Mouse (Mus musculus): ENCODE measurements around the gene Tmem119. TPM values are rescaled to one million over a fixed set of nuclear protein-coding genes. Genes with fewer than 3 reads are reported as not detected.
"Not testable (repeated sequence)": the region's sequence is repeated elsewhere in the genome, so short reads cannot be mapped to it uniquely, and the experiment has no call there.

Gene Tmem119
- total and polyA plus RNA-seq, 3 experiments, result 0.13 TPM; not detected in 2

- H3K9ac ChIP-seq (ENCODE audit: control insufficient read depth, low read depth, low read length, poor library complexity, severe bottlenecking), result no peak overlapping the region
- no peaks in the 10 kb centered on the region for H3K27me3 ChIP-seq (ENCODE audit: control insufficient read depth in 1 of 2, insufficient read depth in 2 of 2, low read length in 2 of 2)
- no peak for DNase-seq (ENCODE audit: low read depth, low spot score)
- H3K79me2 ChIP-seq (ENCODE audit: control insufficient read depth, insufficient read depth, low read length, poor library complexity), result no peaks in the 10 kb centered on the region
- no peaks in the 10 kb centered on the region for H3K36me3 ChIP-seq (ENCODE audit: control insufficient read depth in 1 of 2, insufficient read depth in 2 of 2, low read length in 2 of 2)
- H3K9me3 ChIP-seq (replicated peaks; ENCODE audit: insufficient read depth, low read length), result no peaks in the 10 kb centered on the region
- TF ChIP-seq MAX (IDR thresholded peaks at IDR 0.05; ENCODE audit: low read length), result no peak
- no peak for TF ChIP-seq ELF1 (IDR thresholded peaks at IDR 0.05; ENCODE audit: low read depth, low read length)
- TF ChIP-seq ZC3H11A (IDR thresholded peaks at IDR 0.05; ENCODE audit: low read depth, low read length), result no peak
- H3K4me3 ChIP-seq (ENCODE audit: control insufficient read depth in 1 of 2, insufficient read depth in 1 of 2, low read depth in 2 of 2, low read length in 2 of 2), result no peak overlapping the region
- H3K4me1 ChIP-seq (ENCODE audit: control insufficient read depth in 1 of 2, insufficient read depth in 2 of 2, low read length in 2 of 2), result 0 out of 4 replicates have a peak, but pooled peaks cover 0 to 2% of the 10 kb centered on the region in 2 experiments
- H3K27ac ChIP-seq (ENCODE audit: control insufficient read depth, low read depth, low read length), result no peak overlapping the region
These were observed 20.1 kb downstream of the Tmem119 start for GRCm38 (mm10) chr5:113780082-113780752.

- no peaks in the 10 kb centered on the region for H3K36me3 ChIP-seq (ENCODE audit: control insufficient read depth in 1 of 2, insufficient read depth in 2 of 2, low read length in 2 of 2)
- H3K79me2 ChIP-seq (ENCODE audit: control insufficient read depth, insufficient read depth, low read length, poor library complexity), result no peaks in the 10 kb centered on the region
- no peak overlapping the region for H3K27ac ChIP-seq (ENCODE audit: control insufficient read depth, low read depth, low read length)
- H3K27me3 ChIP-seq (ENCODE audit: control insufficient read depth in 1 of 2, insufficient read depth in 2 of 2, low read length in 2 of 2), result no peaks in the 10 kb centered on the region
- DNase-seq (ENCODE audit: low read depth, low spot score), result no peak
- H3K4me3 ChIP-seq (ENCODE audit: control insufficient read depth in 1 of 2, insufficient read depth in 1 of 2, low read depth in 2 of 2, low read length in 2 of 2), result no peak overlapping the region
- no peak overlapping the region for H3K9ac ChIP-seq (ENCODE audit: control insufficient read depth, low read depth, low read length, poor library complexity, severe bottlenecking)
- 0 out of 4 replicates have a peak, but pooled peaks cover 0 to 2% of the 10 kb centered on the region in 2 experiments for H3K4me1 ChIP-seq (ENCODE audit: control insufficient read depth in 1 of 2, insufficient read depth in 2 of 2, low read length in 2 of 2)
- H3K9me3 ChIP-seq (replicated peaks; ENCODE audit: insufficient read depth, low read length), result no peaks in the 10 kb centered on the region
- TF ChIP-seq NRF1 (IDR thresholded peaks at IDR 0.05; ENCODE audit: insufficient read depth, low read depth, low read length, poor library complexity, severe bottlenecking) (no peak), MAX (IDR thresholded peaks at IDR 0.05; ENCODE audit: low read length) (no peak), EP300 (IDR thresholded peaks at IDR 0.05; ENCODE audit: low read depth in 1 of 2, low read length in 2 of 2) (no peak), MAFK (IDR thresholded peaks at IDR 0.05; ENCODE audit: borderline replicate concordance, low read depth, low read length) (no peak), KAT2A (conservative IDR thresholded peaks at IDR 0.05; ENCODE audit: low read depth, low read length) (no peak), MYB (IDR thresholded peaks at IDR 0.05; ENCODE audit: low read depth, low read length) (no peak), UBTF (IDR thresholded peaks at IDR 0.05; ENCODE audit: borderline replicate concordance, insufficient read depth, low read depth, low read length) (no peak), ELF1 (IDR thresholded peaks at IDR 0.05; ENCODE audit: low read depth, low read length) (no peak), TCF12 (IDR thresholded peaks at IDR 0.05; ENCODE audit: low read depth, low read length) (no peak), GATA1 (IDR thresholded peaks at IDR 0.05; ENCODE audit: low read depth, low read length) (no peak), RCOR1 (IDR thresholded peaks at IDR 0.05; ENCODE audit: low read depth, low read length) (no peak), SIN3A (IDR thresholded peaks at IDR 0.05; ENCODE audit: low read length) (no peak), ETS1 (IDR thresholded peaks at IDR 0.05; ENCODE audit: low read depth, low read length) (no peak), ZKSCAN1 (IDR thresholded peaks at IDR 0.05; ENCODE audit: low read depth, low read length) (no peak)
These were observed 20.7 kb downstream of the Tmem119 start for GRCm38 (mm10) chr5:113779569-113779968.

- H3K27me3 ChIP-seq (ENCODE audit: control insufficient read depth in 1 of 2, insufficient read depth in 2 of 2, low read length in 2 of 2); H3K9ac ChIP-seq (ENCODE audit: control insufficient read depth, low read depth, low read length, poor library complexity, severe bottlenecking); H3K4me3 ChIP-seq (ENCODE audit: control insufficient read depth in 1 of 2, insufficient read depth in 1 of 2, low read depth in 2 of 2, low read length in 2 of 2); DNase-seq (ENCODE audit: low read depth, low spot score); H3K9me3 ChIP-seq (replicated peaks; ENCODE audit: insufficient read depth, low read length); H3K4me1 ChIP-seq (ENCODE audit: control insufficient read depth in 1 of 2, insufficient read depth in 2 of 2, low read length in 2 of 2); H3K36me3 ChIP-seq (ENCODE audit: control insufficient read depth in 1 of 2, insufficient read depth in 2 of 2, low read length in 2 of 2); H3K79me2 ChIP-seq (ENCODE audit: control insufficient read depth, insufficient read depth, low read length, poor library complexity); H3K27ac ChIP-seq (ENCODE audit: control insufficient read depth, low read depth, low read length): not testable (repeated sequence)
These were observed 22.6 kb downstream of the Tmem119 start for GRCm38 (mm10) chr5:113777728-113778127.

Measured in MEL (cell line).